In genomic region chr17:75877848-75878247, GRCm38 (mm10) we compare ENCODE assay signal across 12 mouse cellular contexts.
DNase-seq lines count a peak whose midpoint lies in the region; ATAC-seq and TF ChIP-seq lines count a peak whose summit lies in the region.
"Had no signal": no experiment of that assay in that cellular context is flagged by ENCODE, and none has a peak within 500 bp of the region (broad histone marks: within the 10 kb centered on the region; RNA-seq: fewer than 3 reads in every experiment).

No protein-coding gene starts in this region.

- H3K4me2 ChIP-seq in kidney, postnatal 0 days (ENCODE audit: low read length), result no peak overlapping the region
- H3K4me2 ChIP-seq in neural tube, embryonic 11.5 days (ENCODE audit: low read depth), result no peak overlapping the region
- no peak overlapping the region for H3K4me2 ChIP-seq in neural tube, embryonic 15.5 days
- H3K4me2 ChIP-seq: forebrain, embryonic 12.5 days had no signal

- DNase-seq in kidney, postnatal 0 days (ENCODE audit: low spot score), result peak; percentile 16
- no peak for DNase-seq in kidney, adult 18-20 months
- peak; percentile 11 for DNase-seq in neural tube, embryonic 11.5 days (ENCODE audit: low spot score)
- peak; percentile 6 for DNase-seq in R1 (ENCODE audit: low read depth, low spot score)
- peak; percentile 49 for DNase-seq in retina, embryonic 14.5 days (ENCODE audit: low spot score)
- DNase-seq in natural killer cell, adult 2 months (ENCODE audit: low spot score in 2 of 2), result no peak
- DNase-seq: adrenal gland, adult 2 months; kidney, postnatal 25 days; lung, adult 18-20 months had no signal

- no peaks in the 10 kb centered on the region for H3K9me3 ChIP-seq in kidney, postnatal 0 days (replicated peaks; ENCODE audit: low read length)
- no peaks in the 10 kb centered on the region for H3K9me3 ChIP-seq in neural tube, embryonic 11.5 days (ENCODE audit: control insufficient read depth, low read length)
- no peaks in the 10 kb centered on the region for H3K9me3 ChIP-seq in neural tube, embryonic 15.5 days (replicated peaks)
- H3K9me3 ChIP-seq: forebrain, embryonic 12.5 days had no signal

- peak; percentile 57 for TF ChIP-seq CTCF in kidney, postnatal 0 days (IDR thresholded peaks at IDR 0.05; ENCODE audit: low read depth)

- no peak overlapping the region for H3K9ac ChIP-seq in kidney, postnatal 0 days (ENCODE audit: low read depth, low read length)
- H3K9ac ChIP-seq in neural tube, embryonic 11.5 days (ENCODE audit: low read length), result no peak overlapping the region
- no peak overlapping the region for H3K9ac ChIP-seq in neural tube, embryonic 15.5 days (replicated peaks)
- H3K9ac ChIP-seq: forebrain, embryonic 12.5 days had no signal

- H3K4me3 ChIP-seq in kidney, postnatal 0 days (replicated peaks; ENCODE audit: low read depth, low read length), result no peak overlapping the region
- no peak overlapping the region for H3K4me3 ChIP-seq in neural tube, embryonic 11.5 days (ENCODE audit: low read depth, low read length)
- H3K4me3 ChIP-seq in neural tube, embryonic 15.5 days (replicated peaks), result no peak overlapping the region
- H3K4me3 ChIP-seq: forebrain, embryonic 12.5 days had no signal

- ATAC-seq in kidney, postnatal 0 days (replicated peaks; ENCODE audit: low FRiP score, low read depth), result no peak
- ATAC-seq in neural tube, embryonic 11.5 days (ENCODE audit: insufficient read depth, low FRiP score, low TSS enrichment), result no peak
- no peak for ATAC-seq in neural tube, embryonic 15.5 days (ENCODE audit: low FRiP score)
- ATAC-seq: hindbrain, embryonic 16.5 days had no signal

- H3K36me3 ChIP-seq in kidney, postnatal 0 days (ENCODE audit: insufficient read depth, low read length), result no peaks in the 10 kb centered on the region
- H3K36me3 ChIP-seq in neural tube, embryonic 11.5 days (ENCODE audit: control insufficient read depth, insufficient read depth, low read length), result no peaks in the 10 kb centered on the region
- H3K36me3 ChIP-seq in neural tube, embryonic 15.5 days, result no peaks in the 10 kb centered on the region
- H3K36me3 ChIP-seq: forebrain, embryonic 12.5 days had no signal

- H3K27me3 ChIP-seq in kidney, postnatal 0 days (ENCODE audit: insufficient read depth, low read length), result no peaks in the 10 kb centered on the region
- H3K27me3 ChIP-seq in neural tube, embryonic 11.5 days (ENCODE audit: control insufficient read depth, insufficient read depth, low read length), result no peaks in the 10 kb centered on the region
- no peaks in the 10 kb centered on the region for H3K27me3 ChIP-seq in neural tube, embryonic 15.5 days (replicated peaks)
- H3K27me3 ChIP-seq: forebrain, embryonic 12.5 days had no signal

- 27% methylated on average over 1 of the region's 1 CpGs for WGBS in kidney, postnatal 0 days
- WGBS in neural tube, embryonic 11.5 days, result 35% methylated on average over 1 of the region's 1 CpGs
- 35% methylated on average over 1 of the region's 1 CpGs for WGBS in neural tube, embryonic 15.5 days

- no peak overlapping the region for H3K27ac ChIP-seq in kidney, postnatal 0 days
- no peak overlapping the region for H3K27ac ChIP-seq in neural tube, embryonic 11.5 days (ENCODE audit: low read depth, low read length)
- H3K27ac ChIP-seq in neural tube, embryonic 15.5 days (replicated peaks), result no peak overlapping the region
- H3K27ac ChIP-seq: forebrain, embryonic 12.5 days had no signal

- no peaks in the 10 kb centered on the region for H3K4me1 ChIP-seq in kidney, postnatal 0 days (replicated peaks; ENCODE audit: insufficient read depth, low read length)
- no peaks in the 10 kb centered on the region for H3K4me1 ChIP-seq in neural tube, embryonic 11.5 days (ENCODE audit: control insufficient read depth, insufficient read depth, low read length)
- H3K4me1 ChIP-seq in neural tube, embryonic 15.5 days, result no peaks in the 10 kb centered on the region
- H3K4me1 ChIP-seq: forebrain, embryonic 12.5 days had no signal

Comparison
In these comparisons a context has a peak if more than half of its experiments do, and no peak if none do; other contexts are left out.
1. DNase-seq: peak in kidney, postnatal 0 days (single experiment), neural tube, embryonic 11.5 days (single experiment), R1 (single experiment) and retina, embryonic 14.5 days (single experiment); none in kidney, adult 18-20 months (single experiment) and natural killer cell, adult 2 months (0 of 2).